Mouse (Mus musculus) T-cell, adult 66 days (primary cell): ENCODE measurements around the gene Ccdc186. TPM values are rescaled to one million over a fixed set of nuclear protein-coding genes. Genes with fewer than 3 reads are reported as not detected.

Source experiments
- total RNA-seq, 2 experiments: library from RNA; stranded (reverse); gene quantifications; 3 replicates in 1 of 2; 4 replicates in 1 of 2; pipeline ENCODE4 v1.2.4; 2023

Ccdc186 gene
- 10 to 100 TPM; 22.5 to 29.7 TPM for total RNA-seq

GRCm38 (mm10) chr19:56821798-56822447 is at the start of gene Ccdc186:
TSS of gene Ccdc186 (minus strand) at chr19:56822190.

GRCm38 (mm10) chr19:56826047-56826631 is 4.1 kb upstream of the Ccdc186 start, which contains the start of gene Tdrd1:
TSS of gene Tdrd1 (plus strand) at chr19:56826209.

Other genes starting within 250 kb of the Ccdc186 start
- under 1 TPM; 0.44 to 0.73 TPM for gene Adrb1, start 100.0 kb downstream of the Ccdc186 start, total RNA-seq
- gene Tdrd1, start 4.0 kb upstream of the Ccdc186 start, total RNA-seq, result not detected
- gene Vwa2, start 52.1 kb upstream of the Ccdc186 start, total RNA-seq, result not detected
- not detected for gene Afap1l2, start 186.0 kb upstream of the Ccdc186 start, total RNA-seq